Mouse (Mus musculus) midbrain, embryonic 14.5 days (tissue): ENCODE measurements around the gene Pigo. TPM values are rescaled to one million over a fixed set of nuclear protein-coding genes. Genes with fewer than 3 reads are reported as not detected.
"Not testable (repeated sequence)": the region's sequence is repeated elsewhere in the genome, so short reads cannot be mapped to it uniquely, and the experiment has no call there.

ENCODE experiments used
- ATAC-seq: fragments of 200-750 bp; cut with Nextera tagmentation; 2 replicates; pipeline ENCODE4 v1.8.0; 2017; ENCODE audit warnings: moderate number of reproducible peaks, moderate library complexity; ENCODE audit not compliant: low FRiP score, low TSS enrichment
- DNase-seq: peaks from one replicate; pipeline ENCODE4 v3.0.0-alpha.2; 2015
- H3K27ac ChIP-seq: fragments of 300-500 bp; sonication (generic); replicated peaks from 2 replicates; pipeline ENCODE4 v1.5.1; 2014; ENCODE audit warnings: mild to moderate bottlenecking, low read depth, low read length, moderate library complexity
- H3K27me3 ChIP-seq: fragments of 300-500 bp; sonication (generic); 2 replicates; pipeline ENCODE4 v1.6.1; 2014; ENCODE audit warnings: low read length, control low read depth, mixed read lengths; ENCODE audit not compliant: control insufficient read depth, insufficient read depth
- H3K36me3 ChIP-seq: fragments of 300-500 bp; sonication (generic); 2 replicates; pipeline ENCODE4 v1.6.1; 2014; ENCODE audit warnings: low read length, control low read depth; ENCODE audit not compliant: control insufficient read depth, insufficient read depth
- H3K4me1 ChIP-seq: fragments of 300-500 bp; sonication (generic); 2 replicates; pipeline ENCODE4 v1.6.1; 2014; ENCODE audit warnings: mild to moderate bottlenecking, antibody characterized with exemption, low read length, control low read depth; ENCODE audit not compliant: control insufficient read depth, insufficient read depth
- H3K4me2 ChIP-seq: fragments of 300-500 bp; sonication (generic); 2 replicates; pipeline ENCODE4 v1.6.1; 2014; ENCODE audit warnings: mild to moderate bottlenecking, low read length, moderate library complexity
- H3K4me3 ChIP-seq: fragments of 300-500 bp; sonication (generic); replicated peaks from 2 replicates; pipeline ENCODE4 v1.5.1; 2014; ENCODE audit warnings: low read depth, low read length
- H3K9ac ChIP-seq: fragments of 300-500 bp; sonication (generic); replicated peaks from 2 replicates; pipeline ENCODE4 v1.6.1; 2014; ENCODE audit warnings: mild to moderate bottlenecking, low read length, moderate library complexity
- H3K9me3 ChIP-seq: fragments of 300-500 bp; sonication (generic); 2 replicates; pipeline ENCODE4 v1.6.1; 2016; ENCODE audit warnings: low read length, control low read depth, mixed read lengths; ENCODE audit not compliant: control insufficient read depth
- WGBS: fragments of 180-500 bp; shearing (Covaris S2); extraction: QIAGEN DNeasy Blood & Tissue Kit; methylation state at CpG from one replicate; pipeline ENCODE4 v1.1.7; 2014; 5-methylcytosine and 5-hydroxymethylcytosine counted together
- polyA plus RNA-seq: library from polyadenylated mRNA; unstranded; fragments of >200 nt; fragmentation: Nextera tagmentation; extraction: Ambion mirVana; gene quantifications from 2 replicates; pipeline ENCODE4 v1.2.1, GENCODE M21; 2014

The Pigo gene
- polyA plus RNA-seq, 1 experiment from 2014 or later = 26.4 TPM

DNA sequence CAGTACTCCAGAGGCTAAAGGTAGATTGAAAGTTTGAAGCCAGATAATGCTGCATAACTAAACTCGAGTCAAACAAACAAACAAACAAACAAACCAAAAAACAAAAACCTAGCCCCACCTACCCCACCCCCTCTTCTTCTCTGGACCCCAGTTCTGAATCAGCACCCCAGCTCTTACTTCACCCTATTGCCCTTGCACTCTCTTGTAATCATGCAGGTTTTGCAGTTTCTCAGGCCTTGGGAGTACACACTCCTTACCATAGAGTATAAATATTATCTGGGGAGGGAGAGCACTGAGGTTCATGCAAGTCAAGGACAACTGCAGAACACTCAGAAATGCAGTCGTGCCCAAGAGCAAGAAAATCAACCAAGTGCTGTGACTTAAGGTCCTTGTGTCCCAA is 24.3 kb downstream of the Pigo start:
- Histone ChIP-seq H3K4me1 (peaks cover 21% of the 10 kb centered on the region), H3K36me3 (peaks cover 3% of the 10 kb centered on the region; the same call in 1 of the 2 replicates), H3K4me3 (no peak overlapping the region), H3K9me3 (no peaks in the 10 kb centered on the region), H3K4me2 (peak overlapping the region; percentile 36; the same call in 1 of the 2 replicates), H3K27ac (peak overlapping the region; percentile 86), H3K27me3 (no peaks in the 10 kb centered on the region), H3K9ac (no peak overlapping the region)
- no peak for ATAC-seq
- 94% methylated on average over 2 of the region's 2 CpGs for WGBS
- DNase-seq = no peak

DNA sequence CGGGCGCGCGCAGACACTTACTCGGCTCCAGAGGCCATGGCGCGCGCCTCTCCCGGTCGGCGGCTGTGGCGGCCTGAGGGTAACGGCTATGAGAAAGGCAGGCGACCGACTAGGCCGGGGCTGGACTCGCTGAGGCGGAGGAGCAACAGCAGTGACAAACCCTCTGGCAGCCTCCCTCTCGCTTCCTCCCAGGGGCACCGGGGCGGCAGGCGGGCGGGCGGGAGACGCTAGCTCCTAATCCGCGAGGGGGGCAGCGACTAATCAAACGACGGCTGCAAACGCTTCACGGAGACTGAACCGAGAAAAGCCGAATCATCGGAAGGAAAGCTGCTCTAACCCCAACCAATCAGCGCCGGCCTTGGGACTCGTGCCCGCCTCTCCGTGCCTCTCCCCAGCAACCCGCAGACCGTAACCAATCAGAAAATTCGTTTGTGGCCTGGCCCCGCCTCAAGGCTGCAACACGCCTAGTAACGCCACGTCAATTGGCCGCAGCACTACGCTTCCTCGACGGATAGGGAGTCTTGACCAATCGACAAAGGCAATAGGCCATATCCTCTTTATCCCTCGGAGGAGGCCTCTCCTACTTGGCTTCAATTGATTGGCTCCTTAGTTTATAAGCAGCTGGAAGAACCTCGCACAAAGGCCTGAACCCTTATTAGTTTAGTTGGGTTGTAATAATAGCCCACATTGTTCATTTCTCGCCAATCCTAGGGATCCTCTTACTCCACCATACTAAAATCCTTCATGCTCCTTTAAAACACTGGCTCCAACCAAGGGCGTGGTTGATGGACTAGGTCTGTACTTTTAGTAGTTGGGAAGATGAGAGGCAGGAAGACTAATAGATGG is 25.3 kb downstream of the Pigo start, which contains the start of gene Vcp:
Gene Vcp (minus strand): TSS at position 367 of the 846 bp plus-strand sequence.
- peaks cover 12% of the 10 kb centered on the region for H3K36me3 ChIP-seq
- WGBS = under 1% methylated on average over 46 of the region's 56 CpGs
- peak within 1 kb of the TSS; percentile 93 for H3K4me3 ChIP-seq
- peaks cover 21% of the 10 kb centered on the region for H3K4me1 ChIP-seq
- H3K9me3 ChIP-seq, H3K27me3 ChIP-seq: not testable (repeated sequence)
- ATAC-seq (peak; percentile 99), DNase-seq (peak; percentile 99)
- peak within 1 kb of the TSS; percentile 87 for H3K4me2 ChIP-seq
- H3K9ac ChIP-seq = peak within 1 kb of the TSS; percentile 94
- H3K27ac ChIP-seq = peak within 1 kb of the TSS; percentile 97

DNA sequence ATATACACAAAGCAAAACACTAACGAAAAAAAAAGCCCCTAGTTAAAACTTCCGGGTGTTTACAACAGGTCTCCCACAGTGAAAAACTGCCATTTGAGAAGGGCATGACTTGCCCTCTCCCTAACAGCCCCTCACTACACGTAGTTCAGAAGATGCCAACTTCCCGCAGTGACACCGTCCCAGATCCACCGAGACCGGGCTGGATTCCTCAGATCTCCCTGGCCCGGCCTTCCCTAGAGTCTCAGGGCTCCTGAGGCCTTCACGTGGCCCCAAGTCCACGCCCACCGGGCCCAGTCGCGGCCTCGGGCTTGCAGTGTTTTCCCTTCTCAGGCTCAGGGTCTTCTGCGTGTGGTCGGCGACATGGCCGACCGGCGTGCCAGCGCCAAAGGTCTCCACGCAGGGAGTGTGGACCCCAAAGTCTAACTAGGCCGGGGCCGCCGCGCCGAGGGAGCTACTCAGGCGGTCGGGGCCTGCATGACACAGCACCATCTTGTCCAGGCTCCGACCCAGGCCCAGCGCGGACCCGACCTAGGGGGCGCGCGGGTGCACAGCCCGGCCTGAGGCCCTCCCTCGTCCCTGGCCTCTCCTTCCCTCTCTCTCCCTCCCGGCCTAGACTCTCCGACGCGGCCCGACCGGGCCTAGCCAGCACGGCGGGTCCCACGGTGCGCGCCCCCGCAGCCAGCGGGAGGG is 26.0 kb downstream of the Pigo start:
- peaks cover 21% of the 10 kb centered on the region for H3K4me1 ChIP-seq
- peak; percentile 82 for DNase-seq
- peaks cover 17% of the 10 kb centered on the region for H3K36me3 ChIP-seq
- no peaks in the 10 kb centered on the region for H3K9me3 ChIP-seq
- H3K27ac ChIP-seq = peak overlapping the region; percentile 97
- H3K4me3 ChIP-seq = peak overlapping the region; percentile 93
- H3K27me3 ChIP-seq = no peaks in the 10 kb centered on the region
- peak; percentile 77 for ATAC-seq
- peak overlapping the region; percentile 87 for H3K4me2 ChIP-seq
- H3K9ac ChIP-seq = peak overlapping the region; percentile 94
- WGBS = under 1% methylated on average over 49 of the region's 51 CpGs

DNA sequence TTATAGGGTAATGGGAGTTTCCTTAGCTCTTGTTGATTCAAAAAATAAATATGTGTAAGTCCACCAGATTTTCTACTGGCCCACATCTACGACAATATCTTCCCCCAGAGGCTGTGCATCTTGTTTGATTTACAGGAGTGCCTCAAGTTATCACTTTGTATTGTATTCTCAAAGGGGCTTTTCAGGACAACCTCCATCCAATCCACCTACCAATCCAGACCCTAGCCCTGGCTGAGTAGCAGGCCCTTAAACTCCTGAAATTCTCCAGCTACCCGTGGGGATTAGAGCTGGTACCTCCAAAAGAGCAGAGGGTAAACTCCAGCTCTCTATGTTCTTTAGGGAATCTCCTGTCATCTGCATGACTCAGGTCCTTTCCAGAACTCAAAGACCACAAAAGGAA is 27.6 kb downstream of the Pigo start:
- ATAC-seq = no peak

DNA sequence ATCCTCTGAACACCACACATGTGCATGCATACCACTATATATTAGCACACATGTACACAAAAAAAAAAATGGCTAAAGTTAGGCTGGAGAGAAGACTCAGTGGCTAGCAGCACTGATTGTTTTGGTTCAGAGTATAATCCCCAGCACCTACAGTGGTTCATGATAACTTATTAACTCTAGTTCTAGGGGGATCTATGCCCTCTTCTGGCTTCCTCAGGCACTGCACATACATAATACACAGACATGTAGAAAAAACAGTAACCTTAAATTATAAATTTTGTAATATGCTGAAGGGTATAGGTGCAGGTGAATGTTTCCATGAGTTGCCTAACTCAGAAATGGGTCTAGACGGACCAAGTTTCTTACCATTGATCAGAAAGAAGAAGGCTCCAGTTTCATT is 37.3 kb downstream of the Pigo start:
- DNase-seq = peak; percentile 26
- H3K36me3 ChIP-seq = peaks cover 99% of the 10 kb centered on the region
- ATAC-seq = no peak
- 87% methylated on average over 1 of the region's 1 CpGs for WGBS
- no peaks in the 10 kb centered on the region for H3K27me3 ChIP-seq
- no peak overlapping the region for H3K27ac ChIP-seq
- no peak overlapping the region for H3K4me2 ChIP-seq
- H3K4me1 ChIP-seq = no peaks in the 10 kb centered on the region
- H3K4me3 ChIP-seq = no peak overlapping the region
- H3K9me3 ChIP-seq = no peaks in the 10 kb centered on the region
- no peak overlapping the region for H3K9ac ChIP-seq

More for the DNA sequence above, 27.6 kb downstream of the Pigo start:
- Histone ChIP-seq H3K9ac (no peak overlapping the region; the same call in 1 of the 2 replicates), H3K9me3 (no peaks in the 10 kb centered on the region), H3K4me3 (peak overlapping the region; percentile 93), H3K27me3 (no peaks in the 10 kb centered on the region), H3K36me3 (peaks cover 33% of the 10 kb centered on the region), H3K4me1 (peaks cover 21% of the 10 kb centered on the region), H3K27ac (no peak overlapping the region), H3K4me2 (peak overlapping the region; percentile 87)
- DNase-seq = no peak
- 64% methylated on average over 2 of the region's 2 CpGs for WGBS

DNA sequence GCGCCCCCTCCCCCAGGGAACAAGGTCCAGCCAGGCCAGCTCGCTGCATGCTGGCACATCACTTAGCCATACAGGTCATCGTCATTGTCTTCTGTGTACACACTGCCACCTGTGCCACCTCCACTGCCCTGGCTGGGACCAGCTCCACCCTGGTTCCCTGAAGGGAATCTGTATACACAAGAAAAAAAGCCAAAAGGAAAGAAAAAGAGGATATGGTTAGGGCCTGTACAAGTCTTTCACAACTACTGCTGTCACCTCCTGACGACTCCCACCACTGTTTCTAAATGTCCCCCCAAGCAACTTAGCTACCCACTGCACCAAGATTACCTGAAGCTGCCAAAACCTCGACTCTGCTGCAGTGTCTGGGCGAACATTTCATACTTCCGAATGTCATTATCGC is 45.2 kb downstream of the Pigo start:
- H3K4me1 ChIP-seq, H3K27ac ChIP-seq, H3K9ac ChIP-seq, DNase-seq, ATAC-seq, H3K4me3 ChIP-seq, H3K4me2 ChIP-seq, H3K9me3 ChIP-seq, H3K27me3 ChIP-seq: not testable (repeated sequence)
- 93% methylated on average over 6 of the region's 8 CpGs for WGBS
- H3K36me3 ChIP-seq = peaks cover 79% of the 10 kb centered on the region

DNA sequence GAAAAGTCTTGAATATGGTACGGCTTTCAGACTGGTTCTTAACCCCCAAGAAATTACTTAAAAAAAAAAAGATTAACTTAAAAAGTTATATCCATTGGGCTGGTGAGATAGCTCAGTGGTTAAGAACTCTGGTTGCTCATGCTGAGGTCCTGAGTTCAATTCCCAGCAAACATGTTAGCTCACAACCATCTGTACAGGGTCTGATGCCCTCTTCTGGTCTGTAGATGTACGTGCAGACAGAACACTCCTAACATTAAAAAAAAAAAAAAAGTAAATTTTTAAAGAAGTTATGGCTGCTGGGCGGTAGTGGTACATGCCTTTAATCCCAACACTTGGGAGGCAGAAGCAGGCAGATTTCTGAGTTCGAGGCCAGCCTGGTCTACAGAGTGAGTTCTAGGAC is 47.6 kb downstream of the Pigo start:
- peaks cover 57% of the 10 kb centered on the region for H3K36me3 ChIP-seq
- WGBS = 93% methylated on average over 4 of the region's 4 CpGs

DNA sequence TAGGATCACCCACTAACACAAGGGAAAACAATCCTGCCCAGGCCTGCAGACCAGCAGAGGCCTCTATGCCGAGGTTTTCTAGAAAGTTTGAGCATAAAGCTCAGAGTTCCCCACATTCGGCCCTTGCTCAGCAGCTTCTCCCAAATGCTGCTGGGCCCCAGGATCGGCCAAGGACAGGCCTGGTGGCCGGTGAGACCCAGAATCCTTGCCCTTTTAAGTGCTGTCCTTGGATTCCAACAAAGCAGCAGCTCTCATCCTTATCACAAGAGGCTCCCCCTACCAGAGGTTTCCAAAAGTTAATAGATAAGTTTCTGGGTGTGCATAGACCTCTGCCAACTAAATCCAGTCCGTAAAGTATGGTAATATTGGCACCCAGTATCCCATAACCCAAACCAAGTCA is 51.8 kb downstream of the Pigo start:
- no peaks in the 10 kb centered on the region for H3K4me1 ChIP-seq
- no peak overlapping the region for H3K4me2 ChIP-seq
- ATAC-seq (no peak), DNase-seq (no peak)
- H3K9me3 ChIP-seq = no peaks in the 10 kb centered on the region
- H3K27ac ChIP-seq = no peak overlapping the region
- peaks cover 18% of the 10 kb centered on the region for H3K36me3 ChIP-seq
- WGBS = 89% methylated on average over 5 of the region's 5 CpGs
- H3K4me3 ChIP-seq = no peak overlapping the region
- no peaks in the 10 kb centered on the region for H3K27me3 ChIP-seq
- H3K9ac ChIP-seq = no peak overlapping the region

More for the DNA sequence above, 47.6 kb downstream of the Pigo start:
- H3K4me2 ChIP-seq = no peak overlapping the region
- no peak overlapping the region for H3K4me3 ChIP-seq
- DNase-seq (no peak), ATAC-seq (no peak)
- H3K4me1 ChIP-seq = no peaks in the 10 kb centered on the region
- H3K9me3 ChIP-seq = no peaks in the 10 kb centered on the region
- no peak overlapping the region for H3K27ac ChIP-seq
- H3K9ac ChIP-seq = no peak overlapping the region
- H3K27me3 ChIP-seq = no peaks in the 10 kb centered on the region
